Mouse (Mus musculus) midbrain, postnatal 0 days (tissue): ENCODE measurements around the gene Acyp1. TPM values are rescaled to one million over a fixed set of nuclear protein-coding genes. Genes with fewer than 3 reads are reported as not detected.

Experiments
- ATAC-seq: fragments of 200-750 bp; cut with Nextera tagmentation; 2 replicates; pipeline ENCODE4 v1.8.0; 2017; ENCODE audit warnings: moderate number of reproducible peaks, mild to moderate bottlenecking, moderate TSS enrichment, moderate library complexity; ENCODE audit not compliant: low FRiP score
- DNase-seq: peaks from one replicate; pipeline ENCODE4 v3.0.0-alpha.2; 2015; ENCODE audit warnings: low spot score
- H3K27ac ChIP-seq: fragments of 300-500 bp; sonication (generic); 2 replicates; pipeline ENCODE4 v1.5.1; 2014; ENCODE audit warnings: low read depth, mild to moderate bottlenecking, low read length, mixed read lengths
- H3K27me3 ChIP-seq: fragments of 300-500 bp; sonication (generic); 2 replicates; pipeline ENCODE4 v1.6.1; 2014; ENCODE audit warnings: low read length, control low read depth, mixed read lengths; ENCODE audit not compliant: insufficient read depth
- H3K36me3 ChIP-seq: fragments of 300-500 bp; sonication (generic); 2 replicates; pipeline ENCODE4 v1.6.1; 2014; ENCODE audit warnings: low read length, control low read depth, mixed read lengths; ENCODE audit not compliant: insufficient read depth
- H3K4me1 ChIP-seq: fragments of 300-500 bp; sonication (generic); 2 replicates; pipeline ENCODE4 v1.6.1; 2014; ENCODE audit warnings: mild to moderate bottlenecking, control low read depth, antibody characterized with exemption, low read length, mixed read lengths; ENCODE audit not compliant: insufficient read depth
- H3K4me2 ChIP-seq: fragments of 300-500 bp; sonication (generic); 2 replicates; pipeline ENCODE4 v1.6.1; 2014; ENCODE audit warnings: low read depth, mild to moderate bottlenecking, low read length, mixed read lengths; ENCODE audit not compliant: poor library complexity, severe bottlenecking
- H3K4me3 ChIP-seq: fragments of 300-500 bp; sonication (generic); 2 replicates; pipeline ENCODE4 v1.5.1; 2014; ENCODE audit warnings: low read depth, mild to moderate bottlenecking, low read length, moderate library complexity
- H3K9ac ChIP-seq: fragments of 300-500 bp; sonication (generic); replicated peaks from 2 replicates; pipeline ENCODE4 v1.6.1; 2014; ENCODE audit warnings: mild to moderate bottlenecking, low read length, moderate library complexity, mixed read lengths; ENCODE audit not compliant: poor library complexity, severe bottlenecking
- H3K9me3 ChIP-seq: fragments of 300-500 bp; sonication (generic); 2 replicates; pipeline ENCODE4 v1.6.1; 2016; ENCODE audit warnings: low read length, control low read depth
- CTCF ChIP-seq: IDR thresholded peaks from 2 replicates; pipeline ENCODE4 v1.5.1; 2016; ENCODE audit warnings: antibody characterized with exemption, mild to moderate bottlenecking
- WGBS: fragments of 180-500 bp; shearing (Covaris S2); extraction: QIAGEN DNeasy Blood & Tissue Kit; methylation state at CpG from one replicate; pipeline ENCODE4 v1.1.7; 2014; 5-methylcytosine and 5-hydroxymethylcytosine counted together
- polyA plus RNA-seq: library from polyadenylated mRNA; unstranded; fragments of >200 nt; fragmentation: Nextera tagmentation; extraction: Ambion mirVana; gene quantifications from 2 replicates; pipeline ENCODE4 v1.2.1, GENCODE M21; 2015
- total RNA-seq: library from RNA; depleted of rRNA; stranded (reverse); fragments of >200 nt; gene quantifications from 2 replicates; pipeline ENCODE4 v1.2.3, GENCODE M21; 2014

Acyp1 gene
- total and polyA plus RNA-seq, 2 experiments from 2014 or later = 23.2 to 40.3 TPM

- no peaks in the 10 kb centered on the region for H3K9me3 ChIP-seq
- no peak overlapping the region for H3K4me2 ChIP-seq
- no peak overlapping the region for H3K4me3 ChIP-seq
- peaks cover 66% of the 10 kb centered on the region for H3K36me3 ChIP-seq
- H3K9ac ChIP-seq = no peak overlapping the region
- DNase-seq = no peak
- ATAC-seq = no peak
- no peak for TF ChIP-seq CTCF
- no peaks in the 10 kb centered on the region for H3K4me1 ChIP-seq
- WGBS = 74% methylated on average over 4 of the region's 4 CpGs
- H3K27me3 ChIP-seq = no peaks in the 10 kb centered on the region
- no peak overlapping the region for H3K27ac ChIP-seq
These were observed 16.5 kb upstream of the Acyp1 start for GRCm38 (mm10) chr12:85304725-85305124.

GRCm38 (mm10) chr12:85303256-85303655 is 15.0 kb upstream of the Acyp1 start:
- no peak for TF ChIP-seq CTCF
- no peak overlapping the region for H3K27ac ChIP-seq
- H3K36me3 ChIP-seq = peaks cover 53% of the 10 kb centered on the region
- ATAC-seq (no peak), DNase-seq (no peak)
- no peaks in the 10 kb centered on the region for H3K4me1 ChIP-seq
- no peak overlapping the region for H3K4me3 ChIP-seq
- no peak overlapping the region for H3K4me2 ChIP-seq
- no peaks in the 10 kb centered on the region for H3K27me3 ChIP-seq
- no peak overlapping the region for H3K9ac ChIP-seq
- WGBS = 85% methylated on average over 2 of the region's 2 CpGs
- no peaks in the 10 kb centered on the region for H3K9me3 ChIP-seq

- Histone ChIP-seq H3K27ac (no peak overlapping the region), H3K4me1 (no peaks in the 10 kb centered on the region), H3K9ac (no peak overlapping the region), H3K4me3 (no peak overlapping the region), H3K4me2 (no peak overlapping the region), H3K36me3 (peaks cover 19% of the 10 kb centered on the region), H3K27me3 (no peaks in the 10 kb centered on the region), H3K9me3 (peaks cover 6% of the 10 kb centered on the region; the same call in 1 of the 2 replicates)
- DNase-seq (no peak), ATAC-seq (no peak)
- WGBS = 88% methylated on average over 1 of the region's 1 CpGs
- TF ChIP-seq CTCF = no peak
These were observed 10.6 kb upstream of the Acyp1 start for GRCm38 (mm10) chr12:85298835-85299180.

DNA sequence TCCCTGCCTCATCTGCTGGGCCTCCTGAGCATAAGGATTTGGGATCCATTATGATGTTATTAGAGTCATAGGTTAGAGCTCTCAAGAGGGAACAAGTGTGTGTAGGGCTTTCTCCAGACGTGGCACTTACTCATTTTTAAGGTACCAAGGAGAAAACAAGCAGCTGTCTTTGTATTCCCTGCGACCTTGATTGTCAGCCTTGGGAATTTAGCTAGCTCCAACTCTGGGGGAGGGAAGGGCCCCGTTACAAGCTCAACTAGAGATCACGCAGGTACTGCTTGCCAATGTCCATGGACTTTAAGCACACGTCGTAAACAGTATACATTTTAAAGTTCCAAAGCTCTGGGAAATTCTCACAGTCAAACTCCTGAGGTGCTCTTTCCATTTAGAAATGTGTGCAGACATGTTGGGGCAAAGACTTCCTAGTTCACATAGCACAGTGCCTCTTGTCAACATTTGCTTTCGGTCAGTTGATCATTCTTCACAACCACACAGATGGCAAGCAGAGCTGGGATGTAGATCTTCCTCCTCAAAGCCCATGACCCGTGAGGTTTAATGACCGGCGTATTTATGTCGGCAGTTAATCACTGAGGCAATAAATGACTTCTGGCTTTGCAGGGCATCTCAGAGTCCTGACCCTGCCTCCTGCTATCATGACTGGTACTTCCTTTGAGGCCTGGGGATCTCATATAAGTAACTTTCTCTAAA is 10.0 kb upstream of the Acyp1 start:
- no peak for TF ChIP-seq CTCF
- Histone ChIP-seq H3K9me3 (peaks cover 6% of the 10 kb centered on the region; the same call in 1 of the 2 replicates), H3K4me1 (no peaks in the 10 kb centered on the region), H3K9ac (no peak overlapping the region), H3K4me2 (no peak overlapping the region), H3K27me3 (no peaks in the 10 kb centered on the region), H3K27ac (no peak overlapping the region), H3K36me3 (peaks cover 16% of the 10 kb centered on the region), H3K4me3 (no peak overlapping the region)
- WGBS = 86% methylated on average over 11 of the region's 11 CpGs
- no peak for DNase-seq
- ATAC-seq = no peak

GRCm38 (mm10) chr12:85297345-85297997 is 9.2 kb upstream of the Acyp1 start:
- ATAC-seq (no peak), DNase-seq (no peak)
- Histone ChIP-seq H3K9me3 (peaks cover 6% of the 10 kb centered on the region; the same call in 1 of the 2 replicates), H3K4me3 (no peak overlapping the region), H3K4me2 (no peak overlapping the region), H3K27me3 (no peaks in the 10 kb centered on the region), H3K9ac (no peak overlapping the region), H3K36me3 (peaks cover 14% of the 10 kb centered on the region), H3K27ac (no peak overlapping the region), H3K4me1 (no peaks in the 10 kb centered on the region)
- 72% methylated on average over 10 of the region's 10 CpGs for WGBS
- no peak for TF ChIP-seq CTCF

GRCm38 (mm10) chr12:85296915-85297314 is 8.7 kb upstream of the Acyp1 start:
- Histone ChIP-seq H3K9me3 (peaks cover 6% of the 10 kb centered on the region; the same call in 1 of the 2 replicates), H3K4me2 (no peak overlapping the region), H3K9ac (no peak overlapping the region), H3K4me1 (no peaks in the 10 kb centered on the region), H3K27me3 (no peaks in the 10 kb centered on the region), H3K4me3 (no peak overlapping the region), H3K27ac (no peak overlapping the region), H3K36me3 (peaks cover 13% of the 10 kb centered on the region)
- ATAC-seq (no peak), DNase-seq (no peak)
- 73% methylated on average over 5 of the region's 5 CpGs for WGBS
- TF ChIP-seq CTCF = no peak
